Mouse (Mus musculus): ENCODE data around the gene Gabarapl2.

Gabarapl2 gene

DNA sequence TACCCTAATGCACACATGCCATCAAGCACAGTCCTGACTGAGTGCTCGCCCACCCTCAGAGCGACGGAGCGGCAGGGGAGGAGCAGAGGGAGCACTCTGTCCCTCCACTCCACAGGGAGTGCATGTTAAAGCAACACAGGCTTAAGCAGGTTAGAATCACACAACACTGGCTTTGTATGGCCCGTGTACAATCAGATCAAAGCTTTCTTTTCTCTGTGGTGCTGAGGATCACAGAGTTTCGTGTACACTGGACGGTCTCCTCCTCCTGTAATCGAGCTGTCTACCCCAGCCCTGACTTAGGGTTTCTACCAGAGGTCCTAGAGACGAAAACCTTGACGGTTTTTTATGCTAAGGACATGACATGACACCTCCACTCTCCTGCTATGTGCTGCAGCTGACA is 28.0 kb downstream of the Gabarapl2 start:
- in situ Hi-C loops (cut with MseI, MboI): no loop called here

DNA sequence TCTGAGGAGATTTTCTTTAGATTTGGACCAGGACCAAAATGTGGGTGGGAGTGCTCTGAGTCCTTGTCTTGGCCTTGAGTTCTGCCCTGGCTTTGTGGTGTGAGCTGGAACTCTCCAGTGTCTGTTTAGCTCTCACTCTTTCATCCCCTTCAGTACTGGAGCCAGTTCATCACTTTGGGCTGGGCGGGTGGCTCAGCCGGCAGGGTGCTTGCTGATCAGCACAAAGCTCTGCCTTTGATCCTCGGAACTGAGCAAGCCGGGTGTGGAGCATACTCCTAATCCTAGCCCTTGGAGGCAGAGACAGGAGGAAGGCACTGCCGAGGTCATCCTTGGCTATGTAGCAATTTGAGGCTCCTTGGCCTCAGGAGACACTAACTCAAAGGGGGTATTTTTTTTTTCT is 28.5 kb downstream of the Gabarapl2 start:
- in situ Hi-C loops (cut with MseI, MboI): no loop called here

DNA sequence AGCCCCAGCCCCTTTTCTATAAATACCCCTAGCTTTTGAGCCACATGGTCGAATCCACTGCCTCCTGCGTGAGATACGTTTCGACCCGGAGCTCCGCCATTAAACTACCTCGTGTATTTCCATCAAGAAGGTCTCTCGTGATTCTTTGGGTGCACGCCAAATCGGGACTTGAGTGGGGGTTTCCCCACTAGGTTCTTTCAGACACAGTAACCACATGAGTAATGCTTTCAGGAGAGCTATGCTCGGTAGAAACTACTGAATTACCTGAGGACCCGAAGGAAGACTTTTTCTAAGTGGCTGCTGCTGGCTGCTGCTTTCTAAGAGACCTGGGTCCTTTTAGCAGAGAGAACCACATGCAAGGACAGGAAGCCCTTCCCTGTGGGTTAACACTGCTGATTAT is 33.6 kb downstream of the Gabarapl2 start:
- in situ Hi-C loops (cut with MseI, MboI): no loop called here

DNA sequence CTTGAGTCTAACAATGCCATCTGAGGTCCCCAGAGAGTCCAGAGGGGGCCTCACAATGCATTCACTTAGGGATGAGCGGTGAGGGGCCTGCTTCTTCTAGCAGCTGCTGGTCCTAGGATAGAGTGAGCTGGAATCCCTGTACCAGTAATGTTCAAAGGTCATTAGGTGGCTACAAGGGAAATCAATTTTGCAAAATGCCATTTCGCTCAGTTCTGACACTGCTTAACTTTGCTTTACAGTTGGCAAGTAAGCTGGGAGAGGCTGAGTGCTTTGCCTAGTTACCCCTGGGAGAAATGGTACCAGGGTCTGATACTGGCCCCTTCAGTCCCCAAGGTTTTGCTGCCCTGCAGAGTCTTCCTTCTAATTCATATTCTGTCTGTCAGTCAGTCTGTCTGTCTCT is 35.2 kb downstream of the Gabarapl2 start:
- in situ Hi-C loops (cut with MseI, MboI): no loop called here

DNA sequence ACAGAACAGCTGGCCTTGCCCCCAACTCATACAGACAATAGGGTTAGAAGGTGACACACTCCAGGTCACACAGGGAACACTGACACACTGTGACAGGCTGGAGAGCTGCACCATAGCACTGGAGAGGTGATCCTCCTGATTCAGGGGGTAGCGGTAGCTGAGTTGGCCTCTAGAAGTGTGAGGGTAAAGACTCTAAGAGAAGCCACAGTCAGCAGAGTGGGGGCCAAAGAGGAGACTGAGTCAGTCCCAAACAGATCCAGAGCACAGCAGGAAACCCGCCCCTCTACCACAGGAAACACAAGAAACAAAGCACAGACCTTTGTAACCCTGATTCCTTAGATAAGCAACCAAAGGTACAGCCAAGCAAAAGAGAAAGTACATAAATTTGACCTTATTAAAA is 35.8 kb downstream of the Gabarapl2 start:
- in situ Hi-C loops (cut with MseI, MboI): no loop called here

DNA sequence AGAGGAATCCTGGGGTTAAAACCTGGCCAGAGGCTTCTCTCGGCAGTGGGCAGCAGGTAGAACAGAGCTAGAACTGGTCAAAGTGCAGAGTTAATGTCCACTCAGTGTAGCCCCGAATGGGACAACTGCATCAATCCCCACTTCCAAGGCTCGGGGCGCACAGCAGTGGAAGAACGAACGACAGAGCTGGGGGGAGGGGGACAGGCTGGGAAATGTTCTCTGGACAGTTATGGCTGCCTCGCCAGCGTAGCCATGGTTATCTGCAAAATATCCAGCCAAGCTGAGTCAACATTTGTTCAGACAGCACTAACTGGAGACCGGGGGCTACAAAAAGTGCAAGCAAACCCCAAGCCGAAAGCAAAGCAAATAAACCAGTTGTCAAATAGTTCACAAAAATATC is 37.6 kb downstream of the Gabarapl2 start:
- in situ Hi-C loops (cut with MseI, MboI): no loop called here

DNA sequence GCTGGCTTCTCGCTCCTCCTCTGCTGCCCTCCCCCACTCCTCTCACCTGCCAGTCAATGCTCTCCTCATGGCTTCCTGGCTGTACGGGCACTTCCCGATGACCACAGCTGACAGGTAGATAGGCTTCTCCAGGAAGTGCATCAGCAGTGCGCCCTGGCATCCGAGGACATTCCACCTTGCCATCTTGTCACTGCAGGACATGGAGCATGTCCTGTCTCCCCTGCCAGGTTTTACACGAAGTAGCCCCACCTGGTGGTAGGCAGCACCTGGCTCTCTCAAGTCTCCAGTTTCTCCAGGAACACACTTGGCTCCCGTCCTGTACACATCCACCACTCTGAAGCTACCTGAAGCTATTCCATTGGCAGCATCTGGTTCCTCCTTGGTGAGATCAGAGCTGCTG is 41.6 kb downstream of the Gabarapl2 start:
- in situ Hi-C loops (cut with MseI, MboI): no loop called here

DNA sequence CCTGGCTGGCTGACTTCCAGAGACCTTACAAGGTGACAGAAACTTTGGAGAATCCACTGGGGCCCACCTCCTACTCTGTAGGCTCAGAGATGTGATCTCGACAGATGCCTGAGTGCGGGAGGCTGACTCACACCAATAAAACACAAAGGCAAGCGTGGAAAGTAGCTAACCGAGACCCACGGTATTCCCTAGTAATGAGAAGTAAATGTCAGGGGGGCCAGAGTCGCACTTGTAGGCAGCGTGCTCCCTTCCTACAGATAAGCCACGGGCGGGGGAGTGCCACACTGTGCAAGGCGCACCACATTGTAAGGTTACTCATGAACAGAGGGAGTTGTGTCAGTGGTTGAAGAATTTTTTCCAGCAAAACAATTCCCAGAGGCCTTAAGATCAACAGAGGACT is 44.0 kb downstream of the Gabarapl2 start:
- in situ Hi-C loops (cut with MseI, MboI): no loop called here

DNA sequence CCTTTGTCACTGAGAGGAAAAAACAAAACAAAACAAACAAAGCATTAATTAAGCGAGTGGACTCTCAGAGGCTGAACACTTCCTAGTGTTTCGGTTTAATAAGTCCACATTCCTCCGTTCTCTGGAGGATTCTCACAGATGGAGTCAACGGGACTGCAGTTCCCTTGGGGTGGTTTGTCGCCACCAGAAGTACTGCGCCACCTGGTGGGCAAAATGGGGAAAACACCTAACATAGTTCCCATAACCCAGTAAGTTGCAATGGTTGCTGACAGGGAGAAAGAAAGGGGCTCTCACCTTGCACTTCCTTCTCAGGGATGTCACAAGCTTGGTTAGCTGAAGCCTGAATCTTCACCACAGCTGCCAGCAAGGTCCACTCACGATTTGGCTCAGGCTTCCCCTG is 49.4 kb downstream of the Gabarapl2 start:
- in situ Hi-C loops (cut with MseI, MboI): no loop called here

DNA sequence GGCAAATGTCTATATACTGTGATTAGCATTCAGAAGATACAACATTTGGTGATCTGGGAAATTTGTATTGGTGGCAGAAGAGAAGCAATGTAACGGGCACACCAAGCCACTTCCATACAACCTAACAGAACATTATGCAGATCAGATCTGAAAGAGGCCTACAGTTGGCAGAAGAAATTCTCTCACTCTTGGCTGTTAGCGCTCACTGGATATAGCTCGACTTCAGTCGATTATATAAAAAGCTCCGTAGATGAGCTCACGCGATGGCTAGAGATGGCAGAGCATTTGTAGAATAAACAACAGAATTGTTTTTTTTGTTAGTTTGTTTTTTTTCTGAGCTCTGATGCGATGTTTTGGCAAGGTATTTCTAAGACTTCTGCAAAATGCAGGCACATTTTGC is 50.8 kb downstream of the Gabarapl2 start:
- in situ Hi-C loops (cut with MseI, MboI): no loop called here

DNA sequence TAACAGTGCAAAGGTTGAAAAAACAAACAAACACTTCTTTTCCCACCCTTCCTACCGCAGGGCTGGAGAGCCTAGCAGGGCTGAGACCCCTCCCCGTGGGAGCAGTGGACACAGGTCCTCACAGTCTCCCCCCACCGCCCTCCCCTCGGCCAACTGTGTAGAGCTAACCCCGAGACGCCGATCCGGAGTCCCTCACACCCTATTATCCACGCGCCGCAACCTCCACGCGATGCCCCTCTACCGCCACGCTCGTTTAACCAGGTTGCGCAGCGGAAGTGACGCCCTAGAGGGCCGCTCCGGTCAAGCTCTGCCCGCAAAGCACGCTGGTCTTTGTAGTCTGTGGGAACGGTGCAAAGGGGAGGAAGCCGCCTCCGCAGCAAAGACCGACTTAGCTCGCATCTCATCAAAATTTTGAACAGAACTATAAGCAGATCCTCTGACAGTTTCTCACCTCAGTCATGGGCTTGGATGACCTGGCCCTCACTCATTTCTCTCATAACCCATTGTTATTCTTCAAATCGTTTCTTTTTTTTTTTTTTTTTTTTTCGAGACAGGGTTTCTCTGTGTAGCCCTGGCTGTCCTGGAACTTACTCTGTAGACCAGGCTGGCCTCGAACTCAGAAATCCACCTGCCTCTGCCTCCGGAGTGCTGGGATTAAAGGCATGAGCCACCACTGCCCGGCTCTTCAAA is 51.7 kb downstream of the Gabarapl2 start, which contains the start of gene Adat1:
Gene Adat1 (minus strand): TSS at position 290 of the 690 bp plus-strand sequence.
- in situ Hi-C loops (cut with MseI, MboI): no loop called here

DNA sequence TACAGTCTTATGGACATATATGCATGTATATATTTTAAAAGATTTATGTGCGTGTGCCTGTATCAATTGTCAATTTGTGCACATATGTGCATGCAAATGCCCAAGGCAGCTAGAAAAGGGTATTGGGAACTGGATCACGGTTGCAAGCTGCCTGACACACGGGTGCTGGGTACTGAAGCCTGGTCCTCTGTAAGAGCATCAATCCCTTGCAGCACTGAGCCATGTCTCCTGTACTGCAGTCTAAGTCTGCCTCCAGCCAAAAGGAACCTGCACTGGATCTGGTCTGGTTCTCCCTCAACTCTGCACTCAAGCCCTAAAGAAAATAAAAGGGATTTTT is 52.2 kb downstream of the Gabarapl2 start:
- in situ Hi-C loops (cut with MseI, MboI): no loop called here

Data from mouse trophoblast stem cell (cell line).